Mouse (Mus musculus) urinary bladder, adult 2 months (tissue): ENCODE data around the gene Rasgrf1. TPM values are rescaled to one million over a fixed set of nuclear protein-coding genes. Genes with fewer than 3 reads are reported as not detected.

Experiments
- DNase-seq: peaks from one replicate; pipeline ENCODE4 v3.0.0; 2022; ENCODE audit warnings: low spot score
- polyA plus RNA-seq: library from polyadenylated mRNA; depleted of rRNA; stranded (reverse); fragments of >200 nt; gene quantifications from 2 replicates; pipeline ENCODE4 v1.2.3, GENCODE M21; 2012

Gene Rasgrf1
- polyA plus RNA-seq, 1 experiment = 1.1 TPM

DNA sequence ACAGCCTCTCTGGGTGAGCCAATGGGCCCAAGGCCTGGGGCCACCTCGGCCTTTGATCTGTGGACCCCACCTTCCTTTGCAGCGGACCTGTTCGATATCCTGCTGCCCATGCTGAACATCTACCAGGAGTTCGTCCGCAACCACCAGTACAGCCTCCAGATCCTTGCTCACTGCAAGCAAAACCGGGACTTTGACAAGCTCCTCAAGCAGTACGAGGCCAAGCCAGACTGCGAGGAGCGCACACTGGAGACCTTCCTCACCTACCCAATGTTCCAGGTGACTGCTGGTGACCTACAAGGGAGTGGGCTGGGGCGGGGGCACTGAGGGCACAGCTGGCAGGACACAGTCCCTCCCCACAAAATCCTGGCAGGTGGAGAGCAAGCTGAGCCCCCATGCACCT is 60.6 kb downstream of the Rasgrf1 start:
- DNase-seq = peak; percentile 18

DNA sequence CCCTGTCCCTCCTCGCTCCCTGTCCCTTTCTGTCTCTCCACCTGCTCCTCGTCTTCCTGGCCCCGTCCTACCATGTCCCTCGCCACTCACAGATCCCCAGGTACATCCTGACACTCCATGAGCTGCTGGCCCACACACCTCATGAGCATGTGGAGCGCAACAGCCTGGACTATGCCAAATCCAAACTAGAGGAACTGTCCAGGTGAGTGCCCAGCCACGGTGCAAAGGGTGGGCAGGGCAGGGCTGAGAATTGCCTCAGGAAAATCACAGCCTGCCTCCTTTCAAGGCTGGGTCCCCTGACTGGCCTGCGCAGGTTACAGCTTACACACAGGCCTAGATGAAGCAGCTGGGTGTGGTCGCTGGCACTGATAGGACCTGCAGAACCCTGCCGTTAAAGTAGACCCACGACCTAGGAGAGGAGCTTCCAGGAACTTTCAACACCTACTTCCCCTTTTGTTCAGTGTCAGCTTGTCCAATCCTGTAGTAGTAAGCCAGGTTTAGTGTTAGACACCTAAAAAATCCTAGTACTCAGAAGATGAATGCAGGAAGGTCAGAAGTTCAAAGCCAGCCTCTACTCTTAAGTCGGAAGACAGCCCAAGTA is 61.3 kb downstream of the Rasgrf1 start:
- no peak for DNase-seq

- no peak for DNase-seq
Observed at GRCm38 (mm10) chr9:89972321-89972720, 62.6 kb downstream of the Rasgrf1 start.

- DNase-seq = peak; percentile 4
Observed at GRCm38 (mm10) chr9:89973856-89974255, 64.1 kb downstream of the Rasgrf1 start.

GRCm38 (mm10) chr9:89974463-89974931 is 64.8 kb downstream of the Rasgrf1 start:
- peak; percentile 17 for DNase-seq

DNA sequence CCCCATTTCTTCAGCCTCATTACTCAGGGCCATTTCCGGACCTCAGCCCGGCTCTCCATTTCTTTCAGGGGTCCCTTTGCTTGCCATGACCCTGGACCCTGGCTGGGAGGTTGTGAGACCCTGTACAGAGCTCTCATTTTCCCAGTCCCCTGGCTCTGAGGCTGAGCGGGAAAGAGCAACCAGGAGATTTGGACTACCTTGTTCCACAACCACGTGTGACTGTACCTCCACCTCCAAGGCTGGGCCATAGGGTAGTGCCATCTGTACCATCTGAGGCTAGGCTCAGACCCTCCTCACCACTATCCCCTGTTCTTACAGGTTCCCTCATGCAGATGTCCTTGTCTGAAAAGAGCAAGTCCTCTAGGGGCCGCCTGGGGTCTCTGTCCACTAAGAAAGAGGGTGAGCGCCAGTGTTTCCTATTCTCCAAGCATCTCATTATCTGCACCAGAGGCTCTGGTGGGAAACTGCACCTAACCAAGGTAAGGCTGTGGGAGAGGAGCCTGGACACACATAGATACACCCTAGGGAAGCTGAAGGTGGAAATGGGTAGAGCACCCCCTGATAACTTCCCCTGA is 66.7 kb downstream of the Rasgrf1 start:
- no peak for DNase-seq

DNA sequence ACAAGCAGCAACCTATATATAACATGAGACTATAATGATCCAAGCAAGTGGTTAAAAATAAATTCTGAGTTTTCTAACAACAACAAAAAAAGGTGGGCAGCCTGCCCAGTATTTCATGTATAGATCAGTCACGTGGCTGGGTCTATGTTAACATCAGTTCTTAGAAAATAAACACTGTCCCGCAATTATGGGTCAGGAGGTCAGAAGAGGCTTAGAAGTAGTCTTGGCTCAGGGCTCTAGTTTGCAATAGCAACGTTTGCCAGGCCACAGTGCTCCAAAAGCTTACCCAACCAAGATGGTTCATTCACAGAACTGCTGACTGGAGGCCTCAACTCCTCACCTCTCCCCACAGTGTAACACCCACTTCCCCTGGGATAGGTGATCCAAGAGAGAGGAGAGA is 69.5 kb downstream of the Rasgrf1 start:
- DNase-seq = no peak

- no peak for DNase-seq
Observed at GRCm38 (mm10) chr9:89982256-89982655, 72.5 kb downstream of the Rasgrf1 start.

GRCm38 (mm10) chr9:89988053-89988452 is 78.3 kb downstream of the Rasgrf1 start:
- DNase-seq = no peak

DNA sequence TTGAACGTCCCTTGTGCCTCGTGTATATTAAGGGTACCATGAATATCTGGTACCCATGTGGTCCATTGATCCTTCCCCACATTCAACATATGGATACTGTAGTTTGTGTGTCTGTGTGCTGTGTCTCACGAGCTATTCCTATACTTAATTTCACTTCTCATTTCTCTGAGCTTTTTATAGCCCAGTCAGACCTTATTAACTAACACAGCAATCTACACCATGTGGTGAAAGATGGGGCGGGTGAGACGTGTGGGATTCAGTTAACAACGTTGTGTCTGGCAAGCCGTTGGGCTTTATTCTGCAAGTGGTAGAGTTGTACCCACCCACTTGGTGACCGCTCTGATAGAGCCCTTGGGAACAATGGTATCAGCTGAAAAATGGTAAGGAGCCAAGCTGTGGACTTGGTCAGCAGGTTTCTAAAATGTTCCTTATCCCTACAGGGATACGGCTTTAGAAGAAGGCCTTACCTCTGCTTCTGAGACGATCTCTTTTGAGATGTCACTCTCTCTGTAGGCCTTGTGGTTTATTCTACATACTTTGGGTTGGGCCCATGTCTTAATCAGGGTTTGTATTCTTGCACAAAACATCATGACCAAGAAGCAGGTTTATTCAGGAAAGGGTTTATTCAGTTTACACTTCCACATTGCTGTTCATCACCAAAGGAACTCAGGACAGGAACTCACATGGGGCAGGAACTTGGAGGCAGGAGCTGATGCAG is 79.3 kb downstream of the Rasgrf1 start:
- DNase-seq = no peak

- DNase-seq = no peak
Observed at GRCm38 (mm10) chr9:90006432-90006831, 96.7 kb downstream of the Rasgrf1 start.

GRCm38 (mm10) chr9:90007094-90007493 is 97.4 kb downstream of the Rasgrf1 start:
- no peak for DNase-seq

DNA sequence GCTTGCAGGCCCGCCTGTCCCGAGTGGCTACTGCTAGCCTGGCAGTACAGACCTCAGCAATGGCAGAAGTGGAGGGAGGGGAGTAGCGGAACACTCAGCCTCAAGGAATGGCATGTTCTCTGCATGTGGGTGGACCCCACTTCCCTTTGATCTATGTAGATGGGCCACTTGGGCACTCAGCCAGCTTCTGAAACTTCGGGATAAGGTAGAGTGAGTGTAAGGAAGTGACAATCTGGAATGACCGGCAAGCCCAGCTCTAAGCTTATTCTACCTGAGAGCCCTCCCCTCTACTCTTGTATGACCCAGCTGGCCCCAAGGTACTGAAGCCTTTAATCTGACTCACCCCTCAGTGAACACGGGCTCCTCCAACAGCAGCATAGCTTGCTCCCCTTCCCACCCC is 98.4 kb downstream of the Rasgrf1 start:
- no peak for DNase-seq

- DNase-seq = no peak
Observed at GRCm38 (mm10) chr9:90011849-90012248, 102.1 kb downstream of the Rasgrf1 start.

- no peak for DNase-seq
Observed at GRCm38 (mm10) chr9:90014649-90015048, 104.9 kb downstream of the Rasgrf1 start.

- no peak for DNase-seq
Observed at GRCm38 (mm10) chr9:90016204-90016603, 106.5 kb downstream of the Rasgrf1 start.

GRCm38 (mm10) chr9:90020866-90021265 is 111.2 kb downstream of the Rasgrf1 start:
- DNase-seq = no peak

DNA sequence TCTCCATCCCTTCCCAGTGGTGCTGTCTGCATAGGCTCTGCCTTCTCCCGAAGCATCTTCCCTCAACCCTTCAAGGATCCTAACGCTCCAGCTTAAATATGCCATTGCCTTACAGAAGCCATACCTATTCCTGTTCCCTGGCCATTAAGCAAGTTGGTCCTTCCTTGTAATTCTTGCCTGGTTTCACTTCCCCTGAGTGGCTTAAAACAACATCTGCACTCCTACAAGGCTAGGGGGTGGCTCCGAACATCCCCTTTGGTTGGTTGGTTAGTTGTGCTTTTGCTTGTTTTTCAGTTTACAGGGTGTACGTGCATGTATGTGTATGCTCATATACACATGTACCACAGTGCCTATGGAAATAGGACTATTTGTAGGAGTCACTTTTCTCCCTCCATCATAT is 111.7 kb downstream of the Rasgrf1 start:
- DNase-seq = no peak

GRCm38 (mm10) chr9:90027709-90028108 is 118.0 kb downstream of the Rasgrf1 start:
- no peak for DNase-seq

DNA sequence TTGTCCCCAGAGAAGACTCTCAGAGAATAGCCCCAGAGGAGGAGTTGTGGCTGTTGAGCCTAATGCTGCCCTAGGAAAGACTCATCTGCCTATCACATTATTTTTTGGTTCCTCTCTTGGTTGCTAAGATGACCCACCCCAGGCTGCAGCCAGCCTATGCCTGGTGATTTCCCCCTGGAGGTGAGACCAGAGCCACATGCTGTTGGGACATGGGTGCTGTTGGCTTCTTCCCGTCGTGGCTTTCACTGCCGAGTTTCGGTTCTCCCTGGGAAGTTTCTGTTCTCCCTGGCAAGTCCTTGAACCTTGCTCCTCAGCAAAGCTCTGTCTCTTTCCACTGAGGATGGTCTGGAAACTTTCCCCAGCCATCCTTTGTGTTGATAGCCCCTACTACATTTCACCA is 124.2 kb downstream of the Rasgrf1 start:
- DNase-seq = no peak

DNA sequence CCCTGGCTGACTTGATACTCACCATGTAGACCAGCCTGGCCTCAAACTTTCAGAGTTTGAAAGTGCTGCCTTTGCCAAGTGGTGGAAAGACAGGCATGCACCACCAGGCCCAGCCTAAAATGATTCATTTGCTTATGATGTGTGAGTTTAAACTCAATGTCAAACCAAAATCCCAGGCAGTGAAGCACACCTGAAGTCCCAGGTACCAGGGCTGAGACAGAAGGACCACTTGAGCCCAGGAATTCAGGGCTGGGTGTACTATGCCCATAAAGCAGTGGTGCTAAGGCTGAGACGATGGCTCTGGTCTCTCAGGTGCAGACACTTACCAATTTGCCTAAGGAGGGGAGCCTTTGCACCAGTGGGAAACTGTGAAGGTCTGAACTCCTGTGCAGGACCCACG is 125.5 kb downstream of the Rasgrf1 start:
- no peak for DNase-seq

- no peak for DNase-seq
Observed at GRCm38 (mm10) chr9:90035794-90036193, 126.1 kb downstream of the Rasgrf1 start.

DNA sequence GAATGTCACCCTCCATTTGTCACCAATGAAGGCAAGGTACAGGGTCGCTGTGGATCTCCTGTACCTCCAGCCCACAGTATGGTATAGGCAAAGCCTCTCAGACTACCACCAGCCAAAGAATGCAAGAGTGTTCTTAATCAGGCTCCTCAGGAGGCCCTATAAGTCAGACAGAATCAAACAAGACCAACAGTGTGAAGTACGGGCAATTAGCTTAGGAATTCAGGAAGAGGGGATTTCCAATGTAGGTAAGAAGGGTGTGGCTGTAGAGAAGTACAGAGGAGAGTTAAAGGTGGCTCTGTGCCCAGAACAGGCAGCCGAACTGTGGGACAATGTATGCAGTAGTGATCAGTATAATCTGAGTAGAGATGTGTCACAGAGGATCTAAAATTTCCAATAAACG is 126.6 kb downstream of the Rasgrf1 start:
- no peak for DNase-seq
